Mouse (Mus musculus) neural tube, embryonic 13.5 days (tissue): Measurements from ENCODE around the gene Arhgef18. TPM values are rescaled to one million over a fixed set of nuclear protein-coding genes. Genes with fewer than 3 reads are reported as not detected.

Experiments
- ATAC-seq: fragments of 200-750 bp; cut with Nextera tagmentation; 2 replicates; pipeline ENCODE4 v1.8.0; 2017; ENCODE audit warnings: low read depth, mild to moderate bottlenecking, moderate TSS enrichment, moderate library complexity
- H3K27ac ChIP-seq: fragments of 300-500 bp; sonication (generic); replicated peaks from 2 replicates; pipeline ENCODE4 v1.5.1; 2015; ENCODE audit warnings: moderate library complexity, mild to moderate bottlenecking, inconsistent platforms
- H3K27me3 ChIP-seq: fragments of 300-500 bp; sonication (generic); 2 replicates; pipeline ENCODE4 v1.6.1; 2015; ENCODE audit warnings: mild to moderate bottlenecking, inconsistent platforms
- H3K36me3 ChIP-seq: fragments of 300-500 bp; sonication (generic); 2 replicates; pipeline ENCODE4 v1.6.1; 2015; ENCODE audit warnings: mild to moderate bottlenecking, inconsistent platforms
- H3K4me1 ChIP-seq: fragments of 300-500 bp; sonication (generic); replicated peaks from 2 replicates; pipeline ENCODE4 v1.6.1; 2015; ENCODE audit warnings: inconsistent platforms
- H3K4me2 ChIP-seq: fragments of 300-500 bp; sonication (generic); 2 replicates; pipeline ENCODE4 v1.6.1; 2015; ENCODE audit warnings: inconsistent platforms, mild to moderate bottlenecking, moderate library complexity
- H3K4me3 ChIP-seq: fragments of 300-500 bp; sonication (generic); 2 replicates; pipeline ENCODE4 v1.5.1; 2015; ENCODE audit warnings: mild to moderate bottlenecking, inconsistent platforms
- H3K9ac ChIP-seq: fragments of 300-500 bp; sonication (generic); 2 replicates; pipeline ENCODE4 v1.6.1; 2015; ENCODE audit warnings: moderate library complexity, mild to moderate bottlenecking, inconsistent platforms
- H3K9me3 ChIP-seq: fragments of 300-500 bp; sonication (generic); 2 replicates; pipeline ENCODE4 v1.6.1; 2016; ENCODE audit warnings: inconsistent platforms
- WGBS: fragments of 180-500 bp; shearing (Covaris S2); methylation state at CpG from one replicate; pipeline ENCODE4 v1.1.7; 2015; 5-methylcytosine and 5-hydroxymethylcytosine counted together
- polyA plus RNA-seq: library from polyadenylated mRNA; unstranded; fragments of >200 nt; fragmentation: Nextera tagmentation; extraction: Ambion mirVana; gene quantifications from 2 replicates; pipeline ENCODE4 v1.2.1, GENCODE M21; 2015

Gene Arhgef18
- polyA plus RNA-seq, 1 experiment from 2014 or later: 9.2 TPM

- H3K27ac ChIP-seq: no peak overlapping the region
- no peak for ATAC-seq
- 97% methylated on average over 44 of the region's 44 CpGs for WGBS
- no peaks in the 10 kb centered on the region for H3K27me3 ChIP-seq
- H3K9me3 ChIP-seq: peaks cover 7% of the 10 kb centered on the region; the same call in 1 of the 2 replicates
- no peak overlapping the region for H3K4me2 ChIP-seq
- no peak overlapping the region for H3K4me3 ChIP-seq
- no peak overlapping the region for H3K9ac ChIP-seq
- peaks cover 45% of the 10 kb centered on the region for H3K4me1 ChIP-seq
- peaks cover 34% of the 10 kb centered on the region for H3K36me3 ChIP-seq
Measured at GRCm38 (mm10) chr8:3495578-3496427, 103.0 kb downstream of the Arhgef18 start.

GRCm38 (mm10) chr8:3496428-3496748 is 103.6 kb downstream of the Arhgef18 start:
- H3K4me3 ChIP-seq: no peak overlapping the region
- WGBS: 96% methylated on average over 15 of the region's 15 CpGs
- H3K27ac ChIP-seq: no peak overlapping the region
- 0 out of 2 replicates have a peak overlapping the region, but pooled peaks have one; percentile 38 for H3K9ac ChIP-seq
- H3K27me3 ChIP-seq: no peaks in the 10 kb centered on the region
- ATAC-seq: no peak
- H3K4me1 ChIP-seq: peaks cover 51% of the 10 kb centered on the region
- H3K36me3 ChIP-seq: peaks cover 34% of the 10 kb centered on the region
- no peak overlapping the region for H3K4me2 ChIP-seq
- H3K9me3 ChIP-seq: peaks cover 7% of the 10 kb centered on the region; the same call in 1 of the 2 replicates

DNA sequence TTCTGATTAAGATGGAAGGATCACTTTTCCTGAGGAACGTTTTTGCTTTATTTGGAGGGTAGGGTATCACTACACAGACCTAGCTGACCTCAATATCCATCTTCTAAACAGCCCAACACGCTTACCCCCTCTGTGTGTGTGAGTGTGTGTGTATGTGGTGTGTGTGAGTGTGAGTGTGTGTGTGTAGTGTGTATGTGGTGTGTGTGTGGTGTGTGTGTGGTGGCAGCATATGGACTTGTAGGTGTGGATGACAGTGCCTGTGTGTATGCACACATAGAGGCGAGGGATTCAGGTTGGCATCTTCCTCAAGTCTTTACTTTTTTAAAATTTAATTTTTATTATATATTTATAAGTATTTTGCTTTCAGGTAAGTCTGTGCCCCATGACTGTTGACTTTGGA is 105.8 kb downstream of the Arhgef18 start:
- H3K9ac ChIP-seq: no peak overlapping the region
- no peaks in the 10 kb centered on the region for H3K27me3 ChIP-seq
- no peak for ATAC-seq
- H3K4me3 ChIP-seq: no peak overlapping the region
- peaks cover 35% of the 10 kb centered on the region for H3K36me3 ChIP-seq
- peaks cover 7% of the 10 kb centered on the region; the same call in 1 of the 2 replicates for H3K9me3 ChIP-seq
- H3K4me1 ChIP-seq: peaks cover 62% of the 10 kb centered on the region
- H3K27ac ChIP-seq: no peak overlapping the region
- H3K4me2 ChIP-seq: no peak overlapping the region
- WGBS: 91% methylated on average over 3 of the region's 3 CpGs

DNA sequence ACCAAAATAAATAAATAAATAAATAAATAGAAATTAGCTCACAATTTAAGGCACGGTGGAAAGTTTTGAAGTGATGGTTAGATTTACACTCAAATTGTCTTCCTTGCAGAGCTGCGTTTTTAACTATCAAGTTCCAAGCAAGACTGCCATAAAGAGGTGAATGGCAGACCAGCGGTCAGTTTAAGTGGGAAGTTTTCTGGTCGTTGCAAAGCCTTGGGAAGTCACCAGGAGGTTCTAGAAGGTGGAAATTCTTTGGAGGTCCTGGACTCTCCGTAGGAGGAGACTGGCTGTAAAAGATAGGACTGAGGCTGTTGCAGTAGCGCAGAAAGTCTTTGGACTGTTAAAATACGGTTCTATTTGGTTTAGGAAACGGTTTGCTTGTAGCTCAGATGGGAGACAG is 106.9 kb downstream of the Arhgef18 start:
- WGBS: 6% methylated on average over 8 of the region's 8 CpGs
- ATAC-seq: peak; percentile 30
- Histone ChIP-seq H3K4me2 (peak overlapping the region; percentile 89), H3K36me3 (peaks cover 36% of the 10 kb centered on the region), H3K27me3 (no peaks in the 10 kb centered on the region), H3K9ac (peak overlapping the region; percentile 72), H3K27ac (peak overlapping the region; percentile 85), H3K4me3 (peak overlapping the region; percentile 83), H3K9me3 (peaks cover 7% of the 10 kb centered on the region; the same call in 1 of the 2 replicates), H3K4me1 (peaks cover 51% of the 10 kb centered on the region)

DNA sequence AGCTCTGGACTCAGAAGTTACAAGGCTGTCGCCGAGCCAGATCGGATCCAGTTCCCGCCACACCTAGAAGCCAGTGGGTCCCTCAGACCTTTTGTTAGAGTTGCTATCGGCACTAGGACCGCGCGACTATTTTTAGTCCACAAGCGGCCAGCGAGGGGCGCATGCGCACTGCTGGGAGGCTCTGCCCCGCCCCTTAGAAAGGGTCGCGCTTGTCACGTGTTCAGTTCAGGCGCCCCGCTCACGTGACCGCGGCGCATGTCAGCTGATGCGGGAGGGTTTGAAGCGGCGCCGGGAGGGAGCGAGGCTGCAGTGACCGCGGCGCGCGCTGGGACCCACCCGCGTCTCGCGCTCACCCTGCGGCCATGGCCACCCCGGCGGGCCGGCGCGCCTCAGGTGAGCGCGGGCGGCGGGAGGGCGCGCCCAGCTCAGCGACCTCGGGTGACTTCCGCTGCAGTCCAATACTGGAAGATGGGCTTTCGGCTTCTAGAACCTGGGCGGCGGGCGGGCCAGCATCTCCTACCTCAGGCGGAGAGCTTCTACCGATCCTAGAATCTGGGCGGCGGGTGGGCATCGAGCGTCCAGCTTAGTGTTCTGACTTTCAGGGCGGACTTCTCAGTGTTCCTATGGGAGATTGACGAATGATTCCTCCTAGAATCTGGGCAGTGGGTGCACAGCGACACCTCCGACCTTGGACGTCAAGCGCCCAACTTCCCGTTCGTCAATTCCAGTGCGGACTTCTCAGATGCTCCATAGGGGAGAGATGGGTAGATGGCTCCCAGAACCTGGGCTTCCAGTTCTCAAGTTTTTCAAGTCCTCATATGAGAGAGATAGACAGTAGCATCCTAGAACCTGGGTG is 107.7 kb downstream of the Arhgef18 start, which contains the start of gene Mcoln1:
TSS of gene Mcoln1 (plus strand) at position 223 of the 856 bp plus-strand sequence.
- WGBS: under 1% methylated on average over 70 of the region's 70 CpGs

GRCm38 (mm10) chr8:3502217-3502616 is 109.4 kb downstream of the Arhgef18 start:
- no peak overlapping the region for H3K4me2 ChIP-seq
- H3K9me3 ChIP-seq: no peaks in the 10 kb centered on the region
- peak overlapping the region; percentile 22; the same call in 1 of the 2 replicates for H3K9ac ChIP-seq
- H3K36me3 ChIP-seq: peaks cover 30% of the 10 kb centered on the region
- H3K27ac ChIP-seq: no peak overlapping the region
- peaks cover 39% of the 10 kb centered on the region for H3K4me1 ChIP-seq
- WGBS: 76% methylated on average over 4 of the region's 4 CpGs
- H3K27me3 ChIP-seq: no peaks in the 10 kb centered on the region
- no peak for ATAC-seq
- H3K4me3 ChIP-seq: no peak overlapping the region

More for the DNA sequence above, 107.7 kb downstream of the Arhgef18 start, which contains the start of gene Mcoln1:
- peak within 1 kb of the TSS; percentile 89 for H3K4me2 ChIP-seq
- H3K27ac ChIP-seq: peak within 1 kb of the TSS; percentile 85
- H3K9ac ChIP-seq: peak within 1 kb of the TSS; percentile 91
- no peaks in the 10 kb centered on the region for H3K27me3 ChIP-seq
- peaks cover 31% of the 10 kb centered on the region for H3K36me3 ChIP-seq
- H3K4me1 ChIP-seq: peaks cover 50% of the 10 kb centered on the region
- peak within 1 kb of the TSS; percentile 83 for H3K4me3 ChIP-seq
- ATAC-seq: peak; percentile 90
- peaks cover 7% of the 10 kb centered on the region; the same call in 1 of the 2 replicates for H3K9me3 ChIP-seq

Other genes starting within 250 kb of the Arhgef18 start
- gene Insr, start 113.4 kb upstream of the Arhgef18 start, polyA plus RNA-seq: 52.0 and 53.5 TPM in 2 replicates
- gene A430078G23Rik, start 39.6 kb upstream of the Arhgef18 start, polyA plus RNA-seq: not detected in 2 replicates
- 3.1 and 3.2 TPM in 2 replicates for gene Pex11g, start 74.7 kb downstream of the Arhgef18 start, polyA plus RNA-seq
- 0.17 TPM in 1 of 2 replicates, not detected in the other for gene Tex45, start 77.9 kb downstream of the Arhgef18 start, polyA plus RNA-seq
- gene Zfp358, start 100.1 kb downstream of the Arhgef18 start, polyA plus RNA-seq: 76.4 and 77.7 TPM in 2 replicates
- gene Mcoln1, start 107.5 kb downstream of the Arhgef18 start, polyA plus RNA-seq: 88.6 and 91.9 TPM in 2 replicates
- 35.7 and 36.7 TPM in 2 replicates for gene Pnpla6, start 122.4 kb downstream of the Arhgef18 start, polyA plus RNA-seq
- gene C330021F23Rik, start 175.0 kb downstream of the Arhgef18 start, polyA plus RNA-seq: 0.50 and 0.77 TPM in 2 replicates
- gene Camsap3, start 194.3 kb downstream of the Arhgef18 start, polyA plus RNA-seq: 34.0 and 38.9 TPM in 2 replicates
- 52.8 and 54.7 TPM in 2 replicates for gene Xab2, start 228.3 kb downstream of the Arhgef18 start, polyA plus RNA-seq
- gene Pet100, start 228.5 kb downstream of the Arhgef18 start, polyA plus RNA-seq: 111 and 122 TPM in 2 replicates
- gene Pcp2, start 232.5 kb downstream of the Arhgef18 start, polyA plus RNA-seq: 0.58 TPM in 1 of 2 replicates, not detected in the other
- gene Stxbp2, start 237.9 kb downstream of the Arhgef18 start, polyA plus RNA-seq: 29.4 and 29.9 TPM in 2 replicates